Mouse (Mus musculus): ENCODE measurements around the gene Olfr820.
"Not testable (repeated sequence)": the region's sequence is repeated elsewhere in the genome, so short reads cannot be mapped to it uniquely, and the experiment has no call there.

DNA sequence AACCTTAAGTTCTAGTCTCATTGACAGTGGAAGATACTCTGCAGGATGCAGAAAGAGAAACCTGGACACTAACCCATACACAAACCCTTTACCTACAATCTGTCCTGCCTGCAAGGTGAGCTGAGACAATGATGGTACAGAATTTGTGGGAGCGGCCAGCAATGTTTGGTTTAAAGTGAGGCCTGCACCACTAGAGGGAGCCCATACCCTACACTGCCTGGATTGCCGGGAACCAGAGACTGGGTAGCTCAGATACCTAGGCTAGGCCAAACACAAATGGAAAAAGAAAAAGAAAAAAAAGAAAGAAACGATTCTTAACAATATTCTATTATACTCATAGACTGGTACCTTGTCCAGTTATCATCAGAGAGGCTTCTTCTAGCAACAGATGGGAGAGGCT lies 39.4 kb upstream of the Olfr820 start:
- not testable (repeated sequence) for TF ChIP-seq CTCF (IDR thresholded peaks at IDR 0.05; ENCODE audit: control insufficient read depth, insufficient read depth, insufficient read length); CEBPB (IDR thresholded peaks at IDR 0.05; ENCODE audit: low read depth); MAX (IDR thresholded peaks at IDR 0.05); USF1 (IDR thresholded peaks at IDR 0.05; ENCODE audit: low read depth)

All from C2C12 (cell line).